Mouse (Mus musculus): ENCODE measurements around the gene Stbd1. TPM values are rescaled to one million over a fixed set of nuclear protein-coding genes. Genes with fewer than 3 reads are reported as not detected.

The Stbd1 gene
- 0.20 TPM in 1 of 2 replicates, not detected in the other for polyA plus RNA-seq (2012)

DNA sequence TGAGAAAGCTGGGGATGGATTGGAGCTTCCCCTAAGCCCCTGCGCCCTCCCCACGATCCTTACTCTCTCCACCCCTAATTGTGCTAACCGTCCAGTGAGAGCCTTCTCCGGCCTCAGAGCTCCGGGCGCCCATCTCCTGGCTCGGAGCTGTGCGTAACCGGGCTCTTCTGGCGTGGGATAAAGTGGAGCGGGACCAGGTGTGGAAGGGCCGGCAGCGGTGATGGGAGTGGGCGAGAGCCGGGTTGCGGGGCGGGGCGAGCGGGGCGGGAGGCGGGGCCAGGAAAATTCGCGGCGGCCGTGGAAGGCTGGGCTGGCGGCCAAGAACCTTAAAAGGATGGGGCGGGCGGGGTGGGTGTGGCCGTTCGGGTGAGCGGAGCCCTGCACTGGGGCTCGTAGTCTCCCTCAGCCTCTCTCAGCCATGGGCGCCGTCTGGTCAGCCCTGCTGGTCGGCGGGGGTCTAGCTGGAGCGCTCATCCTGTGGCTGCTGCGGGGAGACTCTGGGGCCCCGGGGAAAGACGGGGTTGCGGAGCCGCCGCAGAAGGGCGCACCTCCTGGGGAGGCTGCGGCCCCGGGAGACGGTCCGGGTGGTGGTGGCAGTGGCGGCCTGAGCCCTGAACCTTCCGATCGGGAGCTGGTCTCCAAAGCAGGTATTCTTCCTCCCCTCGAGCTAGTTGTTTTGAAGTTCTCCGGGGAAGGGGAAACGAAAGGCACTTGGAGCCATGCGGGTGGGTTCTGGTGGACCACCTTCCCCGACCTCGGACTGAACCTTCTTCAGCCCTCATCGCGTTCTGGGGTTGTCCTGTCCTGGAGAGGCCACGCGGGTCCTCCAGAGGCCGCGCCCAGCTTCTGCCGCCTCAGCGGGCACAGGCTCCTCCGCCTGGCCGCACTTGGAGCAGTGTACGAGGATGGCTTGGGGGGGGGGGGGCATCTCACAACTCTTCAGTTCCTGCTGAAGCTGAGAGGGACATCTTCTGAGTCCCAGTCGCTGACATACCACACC is at the start of gene Stbd1:
Gene Stbd1 (plus strand): TSS at position 351 of the 1,000 bp plus-strand sequence.
- TF ChIP-seq TAL1 (IDR thresholded peaks at IDR 0.05; ENCODE audit: low read length), result no peak
- TF ChIP-seq GATA1 (IDR thresholded peaks at IDR 0.05; ENCODE audit: low read length), result no peak
- no peaks in the 10 kb centered on the region for H3K9me3 ChIP-seq (ENCODE audit: control insufficient read depth, low read length)
- H3K27me3 ChIP-seq (ENCODE audit: control insufficient read depth), result peaks cover 26% of the 10 kb centered on the region
- H3K4me1 ChIP-seq (ENCODE audit: control insufficient read depth), result peaks cover 4% of the 10 kb centered on the region
- peak within 1 kb of the TSS; percentile 54 for H3K4me3 ChIP-seq (replicated peaks)
- H3K36me3 ChIP-seq (ENCODE audit: control insufficient read depth), result no peaks in the 10 kb centered on the region; the same call in 1 of the 2 replicates

DNA sequence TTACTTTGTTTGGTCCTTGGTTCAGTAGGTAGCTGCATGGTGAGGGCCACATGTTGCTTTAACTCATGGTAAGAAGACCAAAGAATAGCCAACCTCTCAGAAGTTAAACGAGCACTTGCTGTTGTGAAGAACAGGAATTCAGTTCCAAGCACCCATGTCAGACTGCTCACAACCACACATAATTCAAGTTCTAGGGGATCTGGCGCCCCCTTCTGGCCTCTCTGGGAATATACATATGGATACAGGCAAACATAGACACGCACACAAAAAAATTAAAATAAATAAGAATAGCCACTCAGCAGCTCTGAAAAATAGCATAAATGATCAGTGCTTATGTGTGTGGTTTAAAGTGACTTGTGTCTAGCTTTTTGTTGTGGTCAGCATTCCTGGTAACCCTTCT is 48.9 kb upstream of the Stbd1 start:
- no peaks in the 10 kb centered on the region for H3K36me3 ChIP-seq (ENCODE audit: control insufficient read depth)
- peaks cover 2% of the 10 kb centered on the region for H3K9me3 ChIP-seq (ENCODE audit: control insufficient read depth, low read length)
- H3K4me1 ChIP-seq (ENCODE audit: control insufficient read depth), result no peaks in the 10 kb centered on the region
- H3K4me3 ChIP-seq (replicated peaks), result no peak overlapping the region
- no peaks in the 10 kb centered on the region for H3K27me3 ChIP-seq (ENCODE audit: control insufficient read depth)
- TF ChIP-seq TAL1 (IDR thresholded peaks at IDR 0.05; ENCODE audit: low read length) (no peak), GATA1 (IDR thresholded peaks at IDR 0.05; ENCODE audit: low read length) (no peak)

DNA sequence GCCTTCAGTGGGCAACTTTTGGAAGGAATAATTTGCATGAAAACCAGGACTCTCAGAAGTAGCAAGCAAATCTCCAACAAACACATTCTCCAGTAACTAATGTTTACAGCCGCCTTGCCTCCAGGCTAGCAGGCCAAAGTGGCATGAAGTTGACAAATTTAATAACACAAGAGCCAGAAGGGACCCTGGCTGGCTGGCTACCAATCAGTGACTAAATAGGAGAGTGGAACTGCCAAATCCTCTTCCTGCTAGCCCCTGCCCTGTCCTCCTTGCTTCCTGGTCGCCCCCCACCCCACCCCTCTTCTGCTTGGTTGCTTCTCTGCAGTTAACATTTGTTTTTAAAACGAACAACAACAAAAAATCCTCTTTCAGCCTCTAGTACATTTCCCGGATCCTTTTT is 48.4 kb upstream of the Stbd1 start:
- TF ChIP-seq TAL1 (IDR thresholded peaks at IDR 0.05; ENCODE audit: low read length) (no peak), GATA1 (IDR thresholded peaks at IDR 0.05; ENCODE audit: low read length) (no peak)
- Histone ChIP-seq H3K36me3 (ENCODE audit: control insufficient read depth) (no peaks in the 10 kb centered on the region), H3K4me3 (replicated peaks) (no peak overlapping the region), H3K27me3 (ENCODE audit: control insufficient read depth) (no peaks in the 10 kb centered on the region), H3K4me1 (ENCODE audit: control insufficient read depth) (no peaks in the 10 kb centered on the region), H3K9me3 (ENCODE audit: control insufficient read depth, low read length) (peaks cover 2% of the 10 kb centered on the region)

DNA sequence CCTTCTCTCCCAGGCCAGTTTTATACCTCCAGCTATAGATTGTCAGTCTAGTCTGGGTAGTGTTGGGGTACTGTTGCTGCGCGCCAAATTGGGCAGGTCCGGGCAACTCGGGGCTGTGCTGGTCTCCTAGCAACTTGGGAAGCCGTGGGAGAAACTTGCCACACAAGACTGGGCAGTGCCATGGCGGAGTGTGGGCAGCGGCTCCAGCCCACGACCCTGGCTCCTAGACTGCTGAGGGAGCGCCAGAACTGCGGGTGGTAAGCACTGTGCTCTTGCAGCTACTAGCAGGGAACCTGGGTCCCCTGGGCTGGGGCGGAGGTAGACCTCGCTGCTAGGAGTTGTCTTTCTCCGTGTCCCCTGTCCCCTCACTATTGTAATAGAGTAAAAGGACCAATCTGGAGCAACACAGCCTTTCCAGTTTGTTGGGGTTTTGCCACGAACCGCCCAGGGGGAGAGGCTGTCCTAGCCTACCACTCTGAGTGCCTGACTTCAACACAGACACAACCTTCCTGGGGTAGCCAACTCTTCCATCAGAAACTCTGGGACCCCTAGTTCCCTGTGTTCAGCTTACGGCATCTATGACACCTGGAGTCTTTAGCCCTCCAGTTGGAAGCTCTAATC is 47.8 kb upstream of the Stbd1 start, which contains the start of gene Fam47e:
Gene Fam47e (plus strand): TSS at position 179 of the 621 bp plus-strand sequence.
- Histone ChIP-seq H3K4me3 (replicated peaks) (no peak within 1 kb of the TSS), H3K27me3 (ENCODE audit: control insufficient read depth) (no peaks in the 10 kb centered on the region), H3K9me3 (ENCODE audit: control insufficient read depth, low read length) (peaks cover 2% of the 10 kb centered on the region), H3K36me3 (ENCODE audit: control insufficient read depth) (no peaks in the 10 kb centered on the region), H3K4me1 (ENCODE audit: control insufficient read depth) (no peaks in the 10 kb centered on the region)
- TF ChIP-seq TAL1 (IDR thresholded peaks at IDR 0.05; ENCODE audit: low read length) (no peak), GATA1 (IDR thresholded peaks at IDR 0.05; ENCODE audit: low read length) (no peak)

DNA sequence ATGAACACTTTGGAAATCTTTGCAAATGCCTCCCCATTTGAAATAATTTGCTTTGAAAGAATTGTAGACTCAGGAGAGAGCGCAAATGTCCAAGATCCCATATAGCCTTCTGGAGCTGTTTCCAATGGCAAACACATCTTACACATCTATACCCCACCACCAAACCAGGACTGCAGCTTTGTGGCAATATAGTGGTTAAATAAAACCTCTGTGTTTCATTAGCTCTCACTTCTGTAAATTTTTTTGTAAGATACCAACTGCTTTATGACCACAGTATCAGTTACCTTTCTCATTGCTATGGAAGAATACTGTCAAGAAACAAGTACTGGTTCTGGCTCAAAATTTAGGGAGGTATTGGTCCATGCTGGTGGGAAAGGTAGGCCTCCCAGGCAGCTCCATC is 46.9 kb upstream of the Stbd1 start:
- TF ChIP-seq GATA1 (IDR thresholded peaks at IDR 0.05; ENCODE audit: low read length), result no peak
- no peak for TF ChIP-seq TAL1 (IDR thresholded peaks at IDR 0.05; ENCODE audit: low read length)
- no peaks in the 10 kb centered on the region for H3K4me1 ChIP-seq (ENCODE audit: control insufficient read depth)
- H3K27me3 ChIP-seq (ENCODE audit: control insufficient read depth), result no peaks in the 10 kb centered on the region
- no peaks in the 10 kb centered on the region for H3K36me3 ChIP-seq (ENCODE audit: control insufficient read depth)
- no peaks in the 10 kb centered on the region for H3K9me3 ChIP-seq (ENCODE audit: control insufficient read depth, low read length)
- H3K4me3 ChIP-seq (replicated peaks), result no peak overlapping the region

DNA sequence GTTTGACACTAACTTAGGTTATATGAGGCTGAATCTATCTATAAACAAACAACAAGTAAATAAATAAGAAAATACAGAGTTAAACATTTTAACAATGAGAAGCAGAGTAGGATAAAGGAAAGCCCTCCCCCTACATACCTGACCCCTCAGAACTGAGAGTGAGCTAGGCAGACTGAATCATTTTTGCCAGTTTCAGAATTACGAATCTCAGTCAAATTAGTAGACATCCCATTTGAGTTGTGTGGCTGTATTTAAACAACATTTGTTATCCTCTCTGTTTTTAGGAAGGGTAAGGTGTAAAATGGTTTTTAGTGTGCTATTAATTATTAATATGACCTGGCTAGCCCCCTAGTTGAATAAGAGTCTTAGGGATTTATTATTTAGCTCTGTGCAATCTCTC is 45.3 kb upstream of the Stbd1 start:
- Histone ChIP-seq H3K36me3 (ENCODE audit: control insufficient read depth) (no peaks in the 10 kb centered on the region), H3K9me3 (ENCODE audit: control insufficient read depth, low read length) (no peaks in the 10 kb centered on the region), H3K27me3 (ENCODE audit: control insufficient read depth) (no peaks in the 10 kb centered on the region), H3K4me3 (replicated peaks) (no peak overlapping the region), H3K4me1 (ENCODE audit: control insufficient read depth) (no peaks in the 10 kb centered on the region)
- no peak for TF ChIP-seq GATA1 (IDR thresholded peaks at IDR 0.05; ENCODE audit: low read length)
- no peak for TF ChIP-seq TAL1 (IDR thresholded peaks at IDR 0.05; ENCODE audit: low read length)

DNA sequence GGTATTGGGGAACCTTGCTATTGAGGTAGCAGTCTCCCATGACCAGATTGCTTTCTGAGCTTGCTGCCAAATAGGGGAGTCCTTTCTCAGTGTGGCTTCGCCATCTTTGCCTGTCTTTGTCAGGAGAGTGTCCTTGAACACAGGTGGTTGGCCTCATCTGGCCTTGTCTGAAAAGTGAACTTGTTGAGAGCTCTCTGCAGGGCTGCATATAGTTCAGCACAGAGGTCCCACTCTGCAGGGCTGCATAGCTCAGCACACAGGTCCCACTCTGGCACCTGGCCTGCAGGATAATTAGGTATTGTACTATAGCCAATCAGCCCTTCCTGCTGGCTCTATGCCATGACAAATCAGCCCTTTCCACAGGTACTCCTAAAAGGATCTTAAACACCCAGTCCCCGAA is 42.6 kb upstream of the Stbd1 start:
- TF ChIP-seq GATA1 (IDR thresholded peaks at IDR 0.05; ENCODE audit: low read length), result no peak
- TF ChIP-seq TAL1 (IDR thresholded peaks at IDR 0.05; ENCODE audit: low read length), result no peak
- Histone ChIP-seq H3K9me3 (ENCODE audit: control insufficient read depth, low read length) (no peaks in the 10 kb centered on the region), H3K36me3 (ENCODE audit: control insufficient read depth) (no peaks in the 10 kb centered on the region), H3K4me1 (ENCODE audit: control insufficient read depth) (no peaks in the 10 kb centered on the region), H3K27me3 (ENCODE audit: control insufficient read depth) (no peaks in the 10 kb centered on the region), H3K4me3 (replicated peaks) (no peak overlapping the region)

DNA sequence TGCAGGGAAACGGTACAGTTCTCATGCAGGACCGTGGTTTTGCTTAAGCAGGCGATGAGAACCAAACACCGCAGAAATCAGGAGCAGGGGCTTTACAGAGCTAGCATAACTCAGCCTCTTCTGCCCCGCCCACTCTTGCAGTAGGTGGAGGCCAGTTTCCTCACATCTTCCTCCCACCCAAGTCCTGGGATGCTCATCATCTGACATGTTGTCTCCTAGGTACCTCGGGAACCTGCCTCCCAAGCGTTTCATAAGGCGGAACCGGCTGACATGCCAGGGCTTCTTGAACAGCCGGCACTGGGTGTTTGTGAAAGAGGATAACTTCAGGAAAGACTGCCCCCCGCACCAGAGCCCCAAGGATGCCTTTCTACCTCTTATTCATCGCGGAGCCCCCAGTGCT is 40.8 kb upstream of the Stbd1 start:
- Histone ChIP-seq H3K4me1 (ENCODE audit: control insufficient read depth) (no peaks in the 10 kb centered on the region), H3K27me3 (ENCODE audit: control insufficient read depth) (no peaks in the 10 kb centered on the region), H3K4me3 (replicated peaks) (no peak overlapping the region), H3K36me3 (ENCODE audit: control insufficient read depth) (no peaks in the 10 kb centered on the region), H3K9me3 (ENCODE audit: control insufficient read depth, low read length) (no peaks in the 10 kb centered on the region)
- TF ChIP-seq TAL1 (IDR thresholded peaks at IDR 0.05; ENCODE audit: low read length) (no peak), GATA1 (IDR thresholded peaks at IDR 0.05; ENCODE audit: low read length) (no peak)

DNA sequence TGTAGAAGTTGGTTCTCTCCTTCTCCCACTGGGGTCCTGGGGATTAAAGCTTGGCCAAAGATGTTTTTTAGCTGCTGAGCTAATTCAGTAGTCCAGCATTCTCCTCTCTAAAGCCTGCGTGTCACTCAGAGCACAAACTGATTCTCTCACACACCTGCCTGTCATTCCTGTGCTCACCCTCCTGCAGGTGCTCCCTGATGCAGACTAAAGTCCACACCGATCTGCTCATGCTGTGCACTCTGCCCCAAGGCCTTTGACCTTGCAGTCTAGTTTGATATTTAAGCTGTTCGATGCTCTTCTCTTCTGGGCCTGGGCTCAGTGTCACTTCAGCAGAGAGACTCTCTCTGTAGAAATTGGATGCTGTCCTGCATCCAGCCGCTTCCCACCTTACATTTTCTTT is 31.6 kb upstream of the Stbd1 start:
- H3K9me3 ChIP-seq (ENCODE audit: control insufficient read depth, low read length), result no peaks in the 10 kb centered on the region
- TF ChIP-seq GATA1 (IDR thresholded peaks at IDR 0.05; ENCODE audit: low read length) (no peak), TAL1 (IDR thresholded peaks at IDR 0.05; ENCODE audit: low read length) (no peak)

More for the DNA sequence above, 31.6 kb upstream of the Stbd1 start:
- no peaks in the 10 kb centered on the region for H3K27me3 ChIP-seq (ENCODE audit: control insufficient read depth)
- no peak overlapping the region for H3K4me3 ChIP-seq (replicated peaks)
- H3K4me1 ChIP-seq (ENCODE audit: control insufficient read depth), result no peaks in the 10 kb centered on the region
- H3K36me3 ChIP-seq (ENCODE audit: control insufficient read depth), result no peaks in the 10 kb centered on the region
